Mouse (Mus musculus) CD4-positive, CD25-positive, alpha-beta regulatory T cell, adult 2 months (primary cell): Measurements from ENCODE around the gene Prkce.
A peak's percentile ranks its signal among the peaks of the same experiment; 100 is the strongest.

ENCODE experiments used
- DNase-seq: peaks from one replicate; pipeline ENCODE4 v3.0.0-alpha.2; 2012; ENCODE audit warnings: low read depth, low spot score

The Prkce gene

DNA sequence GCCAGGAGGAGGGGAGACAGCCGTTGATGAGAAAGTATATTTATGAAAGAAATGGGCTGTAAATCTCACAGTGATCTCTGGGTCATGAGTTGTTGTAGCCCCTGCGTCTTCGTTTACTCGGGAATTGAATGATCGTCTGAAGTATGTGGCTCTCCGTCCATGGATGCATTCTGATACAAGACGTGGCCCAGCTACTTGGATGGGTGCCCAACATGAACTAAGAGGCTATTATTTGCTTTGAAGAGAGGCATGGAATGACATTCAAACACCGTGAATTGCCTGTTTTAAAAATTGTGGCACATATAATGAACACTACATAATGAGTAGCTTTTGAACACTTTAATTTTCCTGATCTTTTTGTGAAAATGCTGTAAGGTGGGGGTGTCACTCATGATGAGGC lies 93.5 kb downstream of the Prkce start:
- DNase-seq, result no peak

DNA sequence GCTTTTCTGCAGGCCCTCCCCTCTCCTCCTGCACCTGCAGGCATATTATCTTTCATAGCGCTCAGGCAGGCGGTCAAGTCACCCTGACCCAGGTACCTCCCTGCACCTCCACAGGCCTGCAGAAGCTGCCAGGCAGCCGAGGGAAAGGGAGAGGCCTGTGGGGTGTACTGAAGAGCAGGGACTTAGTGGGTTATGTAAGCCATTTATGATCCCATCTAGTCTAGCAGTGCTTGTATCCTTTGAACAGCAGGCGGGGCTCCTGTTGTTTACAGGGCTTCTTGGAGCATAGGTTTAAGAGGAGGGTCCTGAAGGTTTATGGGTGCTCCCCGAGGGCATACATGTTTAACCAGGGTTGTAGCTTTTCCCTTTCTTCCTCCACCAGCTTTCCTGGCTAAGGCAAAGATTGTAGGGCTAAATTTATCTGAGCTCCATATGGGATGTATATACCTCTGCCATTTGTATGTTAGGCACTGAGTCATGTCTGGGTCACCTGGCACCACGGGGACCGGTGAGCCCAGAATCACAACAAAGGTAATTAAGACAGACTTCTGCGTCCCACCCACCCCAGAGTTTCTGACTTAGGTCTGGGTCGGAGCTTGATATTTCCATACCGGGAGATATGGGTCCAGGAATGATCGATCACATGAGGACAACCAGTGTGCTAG lies 96.5 kb downstream of the Prkce start:
- no peak for DNase-seq

- DNase-seq, result no peak
Observed at GRCm38 (mm10) chr17:86266051-86266450, 98.5 kb downstream of the Prkce start.

DNA sequence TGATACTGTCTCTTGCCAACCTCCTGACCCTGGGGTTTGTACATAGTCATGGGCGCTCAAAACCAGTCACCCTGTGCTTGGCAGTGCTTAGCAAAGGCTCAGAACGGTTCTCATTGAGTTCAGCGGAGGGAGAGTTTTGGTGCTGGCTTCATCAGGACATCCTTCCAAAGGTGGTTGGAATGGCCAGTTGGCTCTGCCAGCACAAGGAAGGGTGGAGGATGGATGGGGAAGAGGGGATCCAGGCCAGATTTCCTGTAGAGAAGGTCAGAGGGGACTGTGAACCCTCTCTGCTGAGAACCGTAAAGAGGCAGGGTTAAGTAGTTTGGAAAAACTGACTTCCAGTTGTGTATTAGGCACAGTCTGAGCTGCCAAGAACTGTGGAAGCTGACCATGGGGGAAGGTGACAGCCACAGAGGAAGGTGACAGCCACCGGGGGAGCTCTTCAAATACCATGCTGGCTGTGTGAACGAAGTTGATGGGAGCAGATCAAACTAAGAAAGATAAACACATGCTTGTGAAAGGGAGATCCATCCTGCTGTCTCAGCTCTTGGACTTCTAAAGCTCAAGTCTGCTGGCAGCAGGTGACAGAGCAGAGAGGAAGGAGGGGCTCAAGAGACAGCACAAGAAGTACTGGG lies 99.7 kb downstream of the Prkce start:
- no peak for DNase-seq

DNA sequence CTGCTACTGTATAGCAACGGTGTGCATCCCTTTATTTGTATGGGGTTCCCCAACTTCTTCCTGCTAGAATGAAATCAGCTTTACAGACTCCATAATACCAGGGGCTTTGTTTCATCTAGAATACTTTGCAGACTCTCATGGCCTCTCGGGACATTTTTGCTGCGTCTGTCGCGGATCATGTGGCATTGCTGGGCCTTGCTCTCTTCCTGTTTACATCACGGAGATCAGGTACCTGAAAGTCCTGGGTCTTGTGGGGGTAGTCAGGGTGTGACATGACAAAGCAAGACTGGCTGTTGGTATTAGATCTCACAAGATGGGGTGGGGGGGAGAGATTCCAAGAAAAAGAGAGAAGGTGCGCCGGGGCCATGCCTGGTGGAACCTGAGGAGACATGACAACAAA lies 102.1 kb downstream of the Prkce start:
- no peak for DNase-seq

DNA sequence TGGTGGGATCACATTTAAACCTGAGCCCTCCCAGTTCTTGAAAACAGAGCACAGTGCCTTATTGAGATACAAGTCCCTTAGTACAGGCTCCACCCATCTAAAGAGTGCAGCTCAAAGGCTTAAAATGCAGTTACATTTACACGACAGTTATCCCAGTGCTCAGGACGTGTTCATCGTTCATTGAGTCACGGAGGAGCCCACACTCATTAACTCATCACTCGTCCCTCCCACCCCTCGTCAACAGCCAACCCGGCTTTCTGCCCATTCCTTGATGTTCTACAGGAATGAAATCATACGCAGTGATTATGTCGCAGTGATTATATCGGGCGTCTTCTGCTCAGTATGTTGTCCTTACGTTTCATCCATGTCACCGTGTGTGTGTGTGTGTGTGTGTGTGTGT lies 102.9 kb downstream of the Prkce start:
- no peak for DNase-seq

GRCm38 (mm10) chr17:86271277-86271676 lies 103.7 kb downstream of the Prkce start:
- DNase-seq, result peak; percentile 16

DNA sequence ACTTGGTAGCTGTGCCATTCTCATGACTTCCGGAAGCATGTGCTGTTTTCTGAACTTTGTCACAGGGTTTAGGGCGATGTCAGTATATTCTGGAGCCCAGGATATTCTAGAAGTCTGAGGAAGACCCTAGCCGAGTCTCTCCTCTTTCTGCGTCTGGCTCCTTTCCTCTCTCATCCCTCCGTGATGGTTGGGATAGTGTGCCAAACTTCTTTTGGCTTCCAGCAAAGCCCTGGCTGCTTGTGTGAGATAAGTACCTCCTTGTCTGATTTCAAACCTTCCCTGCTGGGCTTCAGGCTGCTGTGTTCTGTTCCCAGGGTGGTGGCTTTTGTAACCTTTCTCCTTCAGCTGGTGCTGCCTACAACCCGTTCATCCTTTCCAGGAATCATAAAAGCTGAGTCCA lies 105.4 kb downstream of the Prkce start:
- no peak for DNase-seq

- no peak for DNase-seq
Observed at GRCm38 (mm10) chr17:86273566-86274349, 106.2 kb downstream of the Prkce start.

- no peak for DNase-seq
Observed at GRCm38 (mm10) chr17:86274350-86274744, 106.8 kb downstream of the Prkce start.

GRCm38 (mm10) chr17:86276381-86276780 lies 108.8 kb downstream of the Prkce start:
- no peak for DNase-seq

DNA sequence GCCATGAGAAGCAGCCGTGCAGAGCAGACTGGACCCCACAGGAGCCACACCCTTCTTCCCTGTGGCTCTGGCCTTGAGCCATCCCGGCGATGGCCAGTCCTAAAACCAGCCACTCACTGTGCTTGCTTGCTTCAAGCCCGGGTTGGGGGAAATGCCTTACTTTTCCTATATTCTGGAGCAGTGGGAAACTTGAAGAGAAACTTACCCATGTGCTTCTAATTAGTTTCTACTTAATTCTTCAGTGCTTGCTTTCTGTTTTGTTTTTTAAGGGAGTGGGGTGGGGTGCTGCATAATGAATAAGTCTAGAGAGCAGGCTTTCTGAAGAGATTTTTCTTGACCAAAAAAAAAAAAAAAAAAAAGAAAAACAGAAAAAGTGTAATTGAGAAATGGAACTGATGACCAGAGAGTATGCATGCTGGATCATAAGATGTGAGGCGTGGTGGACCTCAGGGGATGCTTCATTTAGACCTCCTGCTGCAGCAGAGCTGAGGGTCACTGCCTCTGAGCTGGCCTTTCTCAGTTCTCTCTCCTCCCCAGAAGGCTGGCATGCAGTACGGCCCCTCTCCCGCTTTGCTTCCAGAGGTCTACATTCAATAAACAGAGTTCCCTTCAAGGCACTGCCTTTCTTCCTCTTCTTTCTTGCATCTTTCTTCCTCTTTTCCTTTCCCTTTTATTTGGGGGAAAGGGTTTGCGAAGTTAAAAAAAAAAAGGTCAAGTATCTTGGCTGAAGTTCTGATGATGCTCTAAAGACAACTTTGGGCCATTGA lies 109.6 kb downstream of the Prkce start:
- no peak for DNase-seq

- DNase-seq, result peak; percentile 31
Observed at GRCm38 (mm10) chr17:86277999-86278526, 110.5 kb downstream of the Prkce start.

GRCm38 (mm10) chr17:86279751-86280150 lies 112.2 kb downstream of the Prkce start:
- DNase-seq, result no peak

GRCm38 (mm10) chr17:86283741-86284140 lies 116.2 kb downstream of the Prkce start:
- DNase-seq, result no peak

GRCm38 (mm10) chr17:86285058-86285457 lies 117.5 kb downstream of the Prkce start:
- DNase-seq, result no peak

DNA sequence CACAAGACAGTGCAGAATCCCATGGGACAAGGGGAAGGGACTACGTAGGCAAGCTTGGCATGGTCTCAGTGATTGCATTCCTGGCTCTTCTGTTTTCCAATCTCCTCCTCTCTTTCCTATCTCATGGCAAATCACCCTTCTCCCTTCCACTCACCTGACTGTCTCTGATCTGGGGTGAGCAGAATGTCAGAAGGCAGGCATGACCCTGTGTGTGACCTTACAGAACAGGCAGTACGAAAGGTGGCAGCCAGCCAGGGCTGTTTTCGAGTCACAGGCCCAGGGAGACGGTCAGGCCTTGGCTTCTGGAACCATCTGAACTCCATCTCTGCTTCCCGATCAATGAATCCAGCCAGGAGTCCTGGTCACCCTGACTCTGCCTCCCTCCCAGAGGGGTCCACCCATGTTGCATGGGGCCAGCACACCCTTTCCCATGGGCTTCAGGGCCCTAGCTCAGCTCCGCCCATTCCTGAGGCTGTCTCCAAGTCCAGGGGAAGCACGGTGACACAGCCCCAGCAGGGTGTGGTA lies 119.2 kb downstream of the Prkce start:
- DNase-seq, result no peak

DNA sequence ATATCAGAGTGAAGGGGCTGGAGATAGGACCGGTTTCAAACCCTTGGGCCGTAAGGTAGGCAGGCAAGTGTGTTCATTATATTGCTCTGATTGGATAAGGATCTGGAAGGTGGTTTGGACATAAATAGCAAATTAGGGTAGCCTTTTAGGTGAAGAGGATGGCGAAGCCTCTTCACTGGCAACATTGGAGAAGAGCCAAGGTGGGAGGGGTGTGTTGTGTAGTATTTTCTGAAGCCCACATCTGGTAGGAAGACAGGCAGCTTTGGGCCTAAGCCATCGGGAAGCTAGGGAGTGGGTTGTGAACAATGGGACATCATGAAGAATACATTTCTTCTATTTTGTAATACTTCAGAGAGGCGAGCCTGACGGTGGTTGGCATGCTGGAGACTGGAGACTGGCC lies 125.1 kb downstream of the Prkce start:
- no peak for DNase-seq

DNA sequence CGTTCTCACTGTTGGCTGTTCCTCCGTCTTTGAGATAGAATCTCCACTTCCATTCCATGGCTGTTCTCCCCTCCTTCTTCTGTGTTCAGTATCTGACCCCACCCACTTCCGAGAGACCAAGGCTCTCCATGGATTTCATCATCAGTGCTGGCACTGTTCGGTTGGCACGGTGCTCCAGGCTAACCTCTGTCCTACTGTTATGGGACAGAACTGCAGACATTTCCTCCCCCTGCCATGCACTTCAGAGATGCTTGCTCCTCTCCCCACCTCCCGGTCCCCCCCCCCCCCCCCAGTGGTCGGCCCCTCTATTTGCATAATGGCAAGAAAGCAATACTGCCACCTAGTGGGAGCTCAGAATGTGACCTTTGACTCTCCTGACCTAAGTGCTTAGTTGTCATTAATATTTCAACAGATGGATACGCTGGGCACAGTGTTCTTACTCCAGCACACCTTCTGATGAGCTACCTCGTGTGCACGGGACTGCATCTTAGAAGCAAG lies 125.7 kb downstream of the Prkce start:
- peak; percentile 85 for DNase-seq

- DNase-seq, result peak; percentile 63
Observed at GRCm38 (mm10) chr17:86299576-86299975, 132.0 kb downstream of the Prkce start.
